Mouse (Mus musculus) kidney, postnatal 0 days (tissue): ENCODE data around the gene Gstm4. TPM values are rescaled to one million over a fixed set of nuclear protein-coding genes. Genes with fewer than 3 reads are reported as not detected.

ENCODE experiments used
- ATAC-seq: fragments of 200-750 bp; cut with Nextera tagmentation; replicated peaks from 2 replicates; pipeline ENCODE4 v1.8.0; 2017; ENCODE audit warnings: low read depth, moderate number of reproducible peaks, moderate TSS enrichment, moderate library complexity; ENCODE audit not compliant: low FRiP score
- DNase-seq: peaks from one replicate; pipeline ENCODE4 v3.0.0-alpha.2; 2016; ENCODE audit warnings: low spot score
- H3K27ac ChIP-seq: fragments of 300-500 bp; sonication (generic); 2 replicates; pipeline ENCODE4 v1.5.1; 2014; ENCODE audit warnings: mild to moderate bottlenecking
- H3K27me3 ChIP-seq: fragments of 300-500 bp; sonication (generic); 2 replicates; pipeline ENCODE4 v1.6.1; 2014; ENCODE audit warnings: low read length, mixed read lengths; ENCODE audit not compliant: insufficient read depth
- H3K36me3 ChIP-seq: fragments of 300-500 bp; sonication (generic); 2 replicates; pipeline ENCODE4 v1.6.1; 2014; ENCODE audit warnings: low read length, mixed read lengths; ENCODE audit not compliant: insufficient read depth
- H3K4me1 ChIP-seq: fragments of 300-500 bp; sonication (generic); replicated peaks from 2 replicates; pipeline ENCODE4 v1.6.1; 2014; ENCODE audit warnings: antibody characterized with exemption, low read length, mixed read lengths; ENCODE audit not compliant: insufficient read depth
- H3K4me2 ChIP-seq: fragments of 300-500 bp; sonication (generic); 2 replicates; pipeline ENCODE4 v1.6.1; 2014; ENCODE audit warnings: mild to moderate bottlenecking, low read length, moderate library complexity, mixed read lengths
- H3K4me3 ChIP-seq: fragments of 300-500 bp; sonication (generic); replicated peaks from 2 replicates; pipeline ENCODE4 v1.5.1; 2014; ENCODE audit warnings: low read depth, low read length
- H3K9ac ChIP-seq: fragments of 300-500 bp; sonication (generic); 2 replicates; pipeline ENCODE4 v1.6.1; 2014; ENCODE audit warnings: low read depth, low read length
- H3K9me3 ChIP-seq: fragments of 300-500 bp; sonication (generic); replicated peaks from 2 replicates; pipeline ENCODE4 v1.6.1; 2016; ENCODE audit warnings: low read length, inconsistent platforms, mixed read lengths
- CTCF ChIP-seq: IDR thresholded peaks from 2 replicates; pipeline ENCODE4 v1.5.1; 2016; ENCODE audit warnings: antibody characterized with exemption, low read depth, mild to moderate bottlenecking, moderate library complexity
- WGBS: fragments of 180-500 bp; shearing (Covaris S2); extraction: QIAGEN DNeasy Blood & Tissue Kit; methylation state at CpG from one replicate; pipeline ENCODE4 v1.1.7; 2014; 5-methylcytosine and 5-hydroxymethylcytosine counted together
- polyA plus RNA-seq: library from polyadenylated mRNA; unstranded; fragments of >200 nt; fragmentation: Nextera tagmentation; extraction: Ambion mirVana; gene quantifications from 2 replicates; pipeline ENCODE4 v1.2.1, GENCODE M21; 2015

Gene Gstm4
- polyA plus RNA-seq, 1 experiment from 2014 or later = 21.8 TPM

- Histone ChIP-seq H3K4me3 (no peak overlapping the region), H3K27me3 (no peaks in the 10 kb centered on the region), H3K4me2 (no peak overlapping the region), H3K9me3 (no peaks in the 10 kb centered on the region), H3K4me1 (peaks cover 10% of the 10 kb centered on the region; the same call in 1 of the 2 replicates), H3K9ac (no peak overlapping the region), H3K27ac (no peak overlapping the region), H3K36me3 (no peaks in the 10 kb centered on the region)
- DNase-seq = no peak
- ATAC-seq = no peak
- WGBS = 72% methylated on average over 2 of the region's 2 CpGs
- TF ChIP-seq CTCF = no peak
Observed at GRCm38 (mm10) chr3:108046944-108047655, 2.4 kb upstream of the Gstm4 start.

- Histone ChIP-seq H3K9ac (no peak overlapping the region), H3K36me3 (no peaks in the 10 kb centered on the region), H3K9me3 (no peaks in the 10 kb centered on the region), H3K27me3 (no peaks in the 10 kb centered on the region), H3K27ac (no peak overlapping the region), H3K4me3 (no peak overlapping the region), H3K4me1 (no peaks in the 10 kb centered on the region), H3K4me2 (no peak overlapping the region)
- peak; percentile 77 for DNase-seq
- 27% methylated on average over 5 of the region's 5 CpGs for WGBS
- no peak for ATAC-seq
- no peak for TF ChIP-seq CTCF
Observed at GRCm38 (mm10) chr3:108033156-108033555, 11.5 kb downstream of the Gstm4 start.

GRCm38 (mm10) chr3:108032113-108032512, 12.6 kb downstream of the Gstm4 start:
- no peak overlapping the region for H3K4me2 ChIP-seq
- no peak overlapping the region for H3K27ac ChIP-seq
- H3K27me3 ChIP-seq = no peaks in the 10 kb centered on the region
- H3K9ac ChIP-seq = no peak overlapping the region
- ATAC-seq = no peak
- no peaks in the 10 kb centered on the region for H3K9me3 ChIP-seq
- no peak for TF ChIP-seq CTCF
- no peaks in the 10 kb centered on the region for H3K4me1 ChIP-seq
- no peak for DNase-seq
- H3K4me3 ChIP-seq = no peak overlapping the region
- no peaks in the 10 kb centered on the region for H3K36me3 ChIP-seq

GRCm38 (mm10) chr3:108028641-108029365, 15.9 kb downstream of the Gstm4 start:
- WGBS = 69% methylated on average over 4 of the region's 4 CpGs
- Histone ChIP-seq H3K27ac (peak overlapping the region; percentile 60), H3K4me1 (no peaks in the 10 kb centered on the region), H3K36me3 (no peaks in the 10 kb centered on the region), H3K4me3 (no peak overlapping the region), H3K9me3 (no peaks in the 10 kb centered on the region), H3K9ac (no peak overlapping the region), H3K27me3 (no peaks in the 10 kb centered on the region), H3K4me2 (no peak overlapping the region)
- no peak for TF ChIP-seq CTCF
- ATAC-seq = peak; percentile 78
- DNase-seq = no peak

- Histone ChIP-seq H3K4me3 (no peak overlapping the region), H3K36me3 (no peaks in the 10 kb centered on the region), H3K27ac (no peak overlapping the region), H3K9ac (no peak overlapping the region), H3K9me3 (no peaks in the 10 kb centered on the region), H3K27me3 (no peaks in the 10 kb centered on the region), H3K4me1 (no peaks in the 10 kb centered on the region), H3K4me2 (no peak overlapping the region)
- no peak for TF ChIP-seq CTCF
- ATAC-seq (no peak), DNase-seq (no peak)
- WGBS = 88% methylated on average over 1 of the region's 1 CpGs
Observed at GRCm38 (mm10) chr3:108026597-108026996, 18.1 kb downstream of the Gstm4 start.

GRCm38 (mm10) chr3:108026049-108026448, 18.6 kb downstream of the Gstm4 start:
- no peaks in the 10 kb centered on the region for H3K4me1 ChIP-seq
- no peak overlapping the region for H3K9ac ChIP-seq
- no peak overlapping the region for H3K4me3 ChIP-seq
- no peaks in the 10 kb centered on the region for H3K36me3 ChIP-seq
- H3K27me3 ChIP-seq = no peaks in the 10 kb centered on the region
- H3K9me3 ChIP-seq = no peaks in the 10 kb centered on the region
- WGBS = 74% methylated on average over 5 of the region's 5 CpGs
- H3K4me2 ChIP-seq = no peak overlapping the region
- DNase-seq (peak; percentile 72), ATAC-seq (no peak)
- H3K27ac ChIP-seq = no peak overlapping the region
- no peak for TF ChIP-seq CTCF
